Mouse (Mus musculus) c-Kit-negative CD71-positive TER-119-positive erythroid progenitor cells, embryonic 14.5 days (primary cell): ENCODE measurements around the gene Fcho1.

Source experiments
- DNase-seq: peaks from one replicate; pipeline ENCODE4 v3.0.0-alpha.2; 2013; ENCODE audit warnings: low read depth, low spot score

Gene Fcho1

DNA sequence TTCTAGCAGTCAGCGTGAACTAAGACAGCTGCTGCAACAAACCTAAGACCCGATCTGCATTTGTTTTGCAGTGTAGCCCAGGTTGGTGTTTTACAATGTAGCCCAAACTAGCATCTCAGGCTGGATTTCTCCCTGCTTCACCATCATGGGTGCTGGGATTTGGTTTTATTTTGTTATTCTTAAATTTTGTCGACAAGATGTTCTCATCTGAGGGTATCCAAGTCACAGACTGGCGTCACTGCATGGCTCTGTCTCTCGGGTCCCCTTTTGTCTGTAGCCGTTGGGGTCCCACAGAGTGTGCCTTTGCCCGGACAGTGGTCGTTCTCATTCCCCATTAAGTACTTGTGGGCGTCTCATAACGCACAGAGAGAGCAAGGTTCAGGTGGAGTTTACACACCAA lies 40.8 kb downstream of the Fcho1 start:
- DNase-seq = no peak

- no peak for DNase-seq
Observed at GRCm38 (mm10) chr8:71682832-71683231, 42.7 kb downstream of the Fcho1 start.

- DNase-seq = no peak
Observed at GRCm38 (mm10) chr8:71681369-71681915, 44.1 kb downstream of the Fcho1 start.

- no peak for DNase-seq
Observed at GRCm38 (mm10) chr8:71680471-71680870, 45.0 kb downstream of the Fcho1 start.

DNA sequence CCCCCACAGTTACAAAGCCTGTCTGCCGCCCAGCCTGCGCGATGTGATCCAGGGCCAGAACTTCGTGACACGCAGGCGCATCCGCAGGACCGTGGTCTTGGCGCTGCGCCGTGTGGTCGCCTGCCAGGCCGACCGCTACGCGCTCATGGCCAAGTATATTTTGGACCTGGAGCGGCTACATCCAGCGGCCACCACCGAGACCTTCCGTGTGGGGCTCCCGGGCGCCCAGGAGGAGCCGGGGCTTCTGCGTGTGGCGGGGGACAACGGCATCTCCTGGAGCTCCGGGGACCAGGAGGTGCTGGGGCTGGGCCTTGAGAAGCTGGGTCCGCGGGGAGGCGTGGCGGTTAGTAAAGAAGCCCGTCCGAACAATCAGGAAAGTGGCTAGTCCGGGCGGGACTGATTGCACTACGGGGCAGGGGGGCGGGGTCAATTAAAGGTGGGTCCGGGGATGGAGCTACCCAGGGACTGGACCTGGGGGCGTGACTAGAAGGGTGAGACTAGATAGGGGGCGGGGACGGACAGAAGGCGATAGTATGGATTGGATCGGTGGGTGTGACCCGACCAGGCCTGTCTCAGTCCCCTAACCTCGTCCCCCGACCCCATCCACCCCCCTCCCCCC lies 45.9 kb downstream of the Fcho1 start:
- DNase-seq = no peak

GRCm38 (mm10) chr8:71679116-71679515 lies 46.4 kb downstream of the Fcho1 start:
- no peak for DNase-seq

- DNase-seq = no peak
Observed at GRCm38 (mm10) chr8:71678216-71678615, 47.3 kb downstream of the Fcho1 start.

DNA sequence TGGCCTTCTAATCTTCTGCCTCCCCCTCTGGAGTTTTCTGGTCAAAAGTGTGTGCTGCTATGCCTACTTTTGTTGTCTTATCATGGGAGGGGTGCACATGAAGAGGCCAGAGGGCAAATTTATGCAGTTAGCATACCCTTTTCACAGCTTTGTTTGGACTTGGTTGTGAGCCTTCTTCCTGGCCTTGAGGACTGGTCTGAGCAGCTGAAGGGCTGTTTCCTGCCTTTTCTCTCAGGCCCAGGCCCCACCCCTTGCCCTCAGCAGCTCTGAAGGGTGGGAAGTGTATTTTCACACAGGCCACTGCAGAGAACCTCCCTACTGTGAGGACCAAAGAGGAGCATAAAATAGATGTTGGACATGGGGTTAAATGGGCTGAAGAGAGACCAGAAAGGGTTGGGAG lies 48.0 kb downstream of the Fcho1 start:
- no peak for DNase-seq

DNA sequence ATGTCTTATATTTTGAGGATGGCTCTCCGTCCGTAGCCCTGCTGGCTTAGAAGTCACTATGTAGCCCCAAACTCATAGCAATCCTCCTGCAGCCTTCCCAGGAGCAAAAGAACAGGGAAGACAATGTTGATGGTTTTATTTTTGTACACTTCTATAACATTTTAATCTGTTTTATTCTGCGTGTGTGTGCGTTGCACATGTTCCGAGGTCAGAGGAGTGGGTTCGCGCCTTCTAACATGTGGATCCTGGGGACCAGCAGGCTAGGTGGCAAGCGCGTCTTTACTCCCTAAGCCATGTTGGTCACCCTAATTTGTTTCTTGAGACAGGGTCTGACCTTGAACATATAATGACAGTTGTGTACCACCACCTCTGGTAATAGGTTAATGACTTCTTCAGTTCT lies 48.7 kb downstream of the Fcho1 start:
- no peak for DNase-seq

- DNase-seq = peak; percentile 48
Observed at GRCm38 (mm10) chr8:71676020-71676741, 49.3 kb downstream of the Fcho1 start, which contains the start of gene Jak3. TSS of gene Jak3 (plus strand) at chr8:71676296.

DNA sequence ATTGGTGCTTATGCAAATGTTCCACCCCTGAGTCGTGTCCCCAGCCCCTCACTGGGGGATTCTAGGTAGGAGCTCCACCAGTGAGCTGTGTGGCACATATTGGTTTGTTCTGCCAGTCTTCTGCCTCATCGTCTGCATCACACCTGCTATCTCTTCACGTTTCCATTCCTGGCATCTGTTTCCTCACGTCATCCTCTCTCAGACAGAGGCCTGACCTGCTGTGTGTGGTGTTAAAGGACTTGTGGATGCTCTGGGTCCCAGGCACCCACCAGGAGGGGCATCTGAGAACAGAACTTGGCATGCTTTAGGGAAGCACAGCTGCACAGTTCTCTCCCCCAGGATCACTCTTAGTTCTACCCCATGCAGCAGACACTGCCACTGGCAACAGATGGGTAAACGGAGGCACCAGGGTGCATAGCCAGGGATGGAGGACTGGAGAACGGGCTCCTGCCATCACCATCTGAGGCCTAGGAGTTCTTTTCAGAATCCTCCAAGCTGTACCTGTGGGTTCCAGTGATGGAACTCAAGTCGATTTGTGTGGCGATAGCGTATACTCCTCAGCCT lies 50.0 kb downstream of the Fcho1 start:
- no peak for DNase-seq

- no peak for DNase-seq
Observed at GRCm38 (mm10) chr8:71674071-71674470, 51.4 kb downstream of the Fcho1 start.

DNA sequence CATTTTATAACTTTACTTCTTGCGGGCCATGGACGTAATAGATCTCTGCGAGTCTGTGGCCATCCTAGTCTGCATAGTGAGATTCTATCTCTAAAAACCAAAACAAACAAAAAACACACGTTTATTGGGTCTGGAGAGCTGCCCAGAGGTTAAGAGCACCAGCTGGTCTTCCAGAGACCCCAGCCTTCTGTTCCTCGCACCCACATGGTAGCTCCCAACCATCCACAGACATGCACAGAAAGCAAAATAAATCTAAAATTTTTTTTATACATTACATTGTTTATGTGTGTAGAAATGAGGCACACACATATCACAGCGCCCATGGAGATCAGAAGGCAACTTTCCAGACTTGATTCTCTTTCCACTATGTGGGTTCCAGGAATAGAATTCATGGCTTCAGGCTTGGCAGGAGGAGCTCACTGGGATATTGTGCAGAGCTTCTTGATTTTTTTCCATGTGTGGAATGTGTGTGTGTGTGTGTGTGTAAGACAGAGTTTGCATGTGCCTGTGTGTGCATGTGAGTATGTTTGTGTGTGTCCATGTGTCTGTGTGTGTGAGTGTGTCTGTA lies 53.3 kb downstream of the Fcho1 start:
- no peak for DNase-seq

GRCm38 (mm10) chr8:71671549-71671965 lies 54.0 kb downstream of the Fcho1 start, which contains the start of gene Unc13a:
TSS of gene Unc13a (minus strand) at chr8:71671757.
- peak; percentile 64 for DNase-seq

- DNase-seq = no peak
Observed at GRCm38 (mm10) chr8:71670621-71671548, 54.6 kb downstream of the Fcho1 start.

DNA sequence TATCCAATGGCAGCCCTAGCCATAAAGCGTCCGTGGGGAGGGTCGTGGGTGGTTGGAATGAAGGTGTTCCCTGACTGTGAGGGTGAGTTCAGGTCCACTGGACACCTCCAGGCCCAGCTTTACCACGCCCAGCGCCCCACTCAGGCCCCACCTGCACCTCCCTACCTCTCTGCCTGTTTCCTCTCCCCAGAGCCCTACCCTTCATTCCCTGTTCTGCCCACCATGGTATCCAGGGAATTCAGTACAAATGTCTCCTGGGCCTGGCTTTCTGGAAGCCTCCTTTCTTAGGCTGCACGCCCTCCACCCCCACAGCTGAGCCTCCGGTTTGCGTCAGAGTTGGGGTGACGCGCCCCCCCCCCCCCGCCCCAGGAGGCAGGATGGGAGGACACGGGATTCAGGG lies 55.3 kb downstream of the Fcho1 start:
- no peak for DNase-seq

DNA sequence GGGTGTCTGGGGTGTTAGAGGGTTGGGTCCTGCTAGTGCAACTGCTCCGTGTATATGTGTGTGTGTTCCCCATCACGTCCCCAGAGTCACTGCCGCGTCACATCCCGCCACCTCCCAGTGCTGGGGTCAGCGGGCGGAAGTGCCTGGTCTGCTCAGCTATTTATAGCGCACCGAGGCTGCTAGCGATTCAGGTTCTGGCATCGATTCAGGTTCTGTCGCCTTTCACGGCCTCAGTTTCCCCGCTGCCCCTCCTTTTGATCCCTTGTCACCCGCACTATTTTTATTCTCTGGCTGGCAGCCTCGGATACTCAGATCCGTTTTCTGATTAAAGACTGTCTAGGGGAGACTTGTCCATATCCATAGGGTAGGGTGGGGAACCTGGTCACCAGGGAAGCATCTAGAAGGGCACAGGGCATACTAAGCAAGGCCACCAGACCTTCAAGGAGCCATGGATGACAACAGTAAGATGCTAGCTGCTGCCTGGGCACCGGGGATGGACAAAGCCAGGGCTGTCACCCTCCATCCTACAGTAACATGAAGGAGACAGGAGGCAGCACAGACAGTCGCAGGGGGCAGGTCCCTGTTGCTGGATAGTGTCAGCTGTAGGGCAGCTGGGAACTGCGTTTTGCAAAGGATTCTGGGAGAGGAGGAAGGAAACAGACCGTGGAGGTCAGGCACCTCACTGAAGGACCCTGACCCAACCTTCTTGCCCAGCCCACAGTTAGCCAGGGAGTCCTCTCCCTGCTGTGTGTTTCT lies 57.1 kb downstream of the Fcho1 start:
- no peak for DNase-seq

- no peak for DNase-seq
Observed at GRCm38 (mm10) chr8:71667256-71667655, 58.3 kb downstream of the Fcho1 start.

GRCm38 (mm10) chr8:71666855-71667254 lies 58.7 kb downstream of the Fcho1 start:
- DNase-seq = no peak

GRCm38 (mm10) chr8:71665331-71666130 lies 60.0 kb downstream of the Fcho1 start:
- DNase-seq = no peak
